24 mouse cellular contexts compared by ENCODE assay signal in the genomic region with DNA sequence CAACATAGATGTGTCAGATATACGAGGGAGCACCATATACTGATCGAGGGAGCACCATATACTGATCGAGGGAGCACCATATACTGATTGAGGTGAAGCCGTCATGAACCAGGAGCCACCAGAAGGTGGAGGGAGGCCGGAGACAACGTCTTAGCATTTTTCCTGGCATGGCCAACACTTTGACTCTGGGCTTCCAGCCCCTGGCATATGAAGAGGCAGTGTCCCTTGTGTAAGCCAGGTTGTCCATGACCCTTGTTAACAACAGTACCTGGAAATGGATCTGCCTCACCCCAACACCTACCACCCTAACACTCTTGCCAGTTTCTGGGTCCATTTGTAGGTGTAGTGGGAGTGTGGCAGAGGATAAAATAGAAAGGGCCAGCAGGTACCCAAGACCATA. TPM values are rescaled to one million over a fixed set of nuclear protein-coding genes. Genes with fewer than 3 reads are reported as not detected.
A peak's percentile ranks its signal among the peaks of the same experiment; 100 is the strongest.
DNase-seq lines count a peak whose midpoint lies in the region; ATAC-seq lines count a peak whose summit lies in the region.
"Had no signal": no experiment of that assay in that cellular context is flagged by ENCODE, and none has a peak within 500 bp of the region (broad histone marks: within the 10 kb centered on the region; RNA-seq: fewer than 3 reads in every experiment).

No protein-coding gene starts in this region.

- H3K4me2 ChIP-seq in forebrain, embryonic 11.5 days (ENCODE audit: low read depth, low read length, severe bottlenecking) = no peak overlapping the region
- H3K4me2 ChIP-seq in forebrain, embryonic 12.5 days = no peak overlapping the region
- H3K4me2 ChIP-seq: embryonic facial prominence, embryonic 12.5 days; forebrain, embryonic 13.5 days; forebrain, embryonic 15.5 days had no signal

- H3K4me1 ChIP-seq in forebrain, embryonic 11.5 days (replicated peaks; ENCODE audit: control insufficient read depth, insufficient read depth, low read length) = no peaks in the 10 kb centered on the region
- H3K4me1 ChIP-seq in forebrain, embryonic 12.5 days = no peaks in the 10 kb centered on the region
- no peaks in the 10 kb centered on the region for H3K4me1 ChIP-seq in heart, embryonic 10.5 days
- H3K4me1 ChIP-seq: embryonic facial prominence, embryonic 10.5 days; embryonic facial prominence, embryonic 12.5 days; forebrain, embryonic 13.5 days; forebrain, embryonic 15.5 days had no signal

- H3K4me3 ChIP-seq in forebrain, embryonic 11.5 days (ENCODE audit: low read depth, low read length) = no peak overlapping the region
- no peak overlapping the region for H3K4me3 ChIP-seq in forebrain, embryonic 12.5 days (replicated peaks)
- H3K4me3 ChIP-seq in heart, embryonic 10.5 days = no peak overlapping the region
- H3K4me3 ChIP-seq: embryonic facial prominence, embryonic 10.5 days; embryonic facial prominence, embryonic 12.5 days; forebrain, embryonic 13.5 days; forebrain, embryonic 15.5 days had no signal

- ATAC-seq in forebrain, embryonic 11.5 days (replicated peaks; ENCODE audit: low FRiP score) = no peak
- ATAC-seq in forebrain, embryonic 12.5 days (ENCODE audit: low FRiP score) = no peak
- ATAC-seq: activated CD4-positive, CD25-positive, alpha-beta regulatory T cell, adult 4 months; CD4-positive, CD25-positive, alpha-beta regulatory T cell, adult 4 months; forebrain, postnatal 0 days; Patski had no signal

- 79% methylated on average over 6 of the region's 6 CpGs for WGBS in forebrain, embryonic 11.5 days
- 78% methylated on average over 6 of the region's 6 CpGs for WGBS in forebrain, embryonic 12.5 days
- WGBS in heart, embryonic 10.5 days = 73% methylated on average over 6 of the region's 6 CpGs

- no peaks in the 10 kb centered on the region for H3K36me3 ChIP-seq in forebrain, embryonic 11.5 days (ENCODE audit: control insufficient read depth, insufficient read depth, low read length)
- no peaks in the 10 kb centered on the region for H3K36me3 ChIP-seq in forebrain, embryonic 12.5 days (replicated peaks)
- no peaks in the 10 kb centered on the region for H3K36me3 ChIP-seq in heart, embryonic 10.5 days
- H3K36me3 ChIP-seq: embryonic facial prominence, embryonic 10.5 days; embryonic facial prominence, embryonic 12.5 days; forebrain, embryonic 15.5 days; G1E had no signal

- peak; percentile 39 for DNase-seq in forebrain, embryonic 11.5 days (ENCODE audit: low spot score)
- DNase-seq in heart, embryonic 10.5 days (ENCODE audit: low spot score) = peak; percentile 62
- no peak for DNase-seq in heart, postnatal 10 days
- no peak for DNase-seq in lung, postnatal 25 days (ENCODE audit: low spot score)
- DNase-seq: adrenal gland, adult 8-10 months; adrenal gland, postnatal 14 days; adrenal gland, postnatal 36 days; B cell, adult 2 months; cerebellum, adult 11-12 months; cerebellum, adult 2 months; cerebellum, adult 9-10 months; cerebellum, postnatal 10 days; cerebellum, postnatal 25 days; forebrain, postnatal 0 days had no signal

- H3K9me3 ChIP-seq in forebrain, embryonic 11.5 days (ENCODE audit: control insufficient read depth, low read length) = no peaks in the 10 kb centered on the region
- no peaks in the 10 kb centered on the region for H3K9me3 ChIP-seq in forebrain, embryonic 12.5 days
- H3K9me3 ChIP-seq in heart, embryonic 10.5 days = no peaks in the 10 kb centered on the region
- H3K9me3 ChIP-seq: embryonic facial prominence, embryonic 10.5 days; embryonic facial prominence, embryonic 12.5 days; forebrain, embryonic 13.5 days; forebrain, embryonic 15.5 days; G1E had no signal

- H3K9ac ChIP-seq in forebrain, embryonic 11.5 days (ENCODE audit: low read length) = no peak overlapping the region
- H3K9ac ChIP-seq in forebrain, embryonic 12.5 days = no peak overlapping the region
- H3K9ac ChIP-seq: embryonic facial prominence, embryonic 12.5 days; forebrain, embryonic 13.5 days; forebrain, embryonic 15.5 days; forebrain, postnatal 0 days had no signal

- intact Hi-C loops in heart, postnatal 10 days (cut with DNase I) = loop anchor here (1.0 to 5.0 kb wide), 4 partner anchors 100 to 358 kb away; partner anchors contain the start of gene Paxip1

- no peaks in the 10 kb centered on the region for H3K27me3 ChIP-seq in forebrain, embryonic 11.5 days (ENCODE audit: control insufficient read depth, insufficient read depth, low read length)
- peaks cover 5% of the 10 kb centered on the region; the same call in 1 of the 2 replicates for H3K27me3 ChIP-seq in forebrain, embryonic 12.5 days
- H3K27me3 ChIP-seq in heart, embryonic 10.5 days (ENCODE audit: insufficient read depth, poor library complexity, severe bottlenecking) = 0 out of 2 replicates have a peak, but pooled peaks cover 10% of the 10 kb centered on the region
- H3K27me3 ChIP-seq: CH12.LX; embryonic facial prominence, embryonic 12.5 days; forebrain, embryonic 15.5 days had no signal

- no peak overlapping the region for H3K27ac ChIP-seq in forebrain, embryonic 11.5 days (ENCODE audit: low read depth, low read length)
- H3K27ac ChIP-seq in forebrain, embryonic 12.5 days = no peak overlapping the region
- H3K27ac ChIP-seq in heart, embryonic 10.5 days = no peak overlapping the region
- H3K27ac ChIP-seq: embryonic facial prominence, embryonic 10.5 days; embryonic facial prominence, embryonic 12.5 days; forebrain, embryonic 13.5 days; forebrain, embryonic 15.5 days had no signal

RNA-seq across cellular contexts. Expression of gene Insig1, which starts 23.7 kb away (rescaled TPM):
- polyA plus RNA-seq in forebrain, embryonic 11.5 days (2014; fragmentation: Nextera tagmentation; extraction: Ambion mirVana) = 102 and 103 TPM in 2 replicates
- polyA plus RNA-seq in forebrain, embryonic 12.5 days (2016; fragmentation: Nextera tagmentation; extraction: Ambion mirVana) = 103 and 109 TPM in 2 replicates
- 38.7 and 39.6 TPM in 2 replicates for polyA plus RNA-seq in heart, embryonic 10.5 days (2016; fragmentation: Nextera tagmentation; extraction: Ambion mirVana)
- 10 to 100 TPM; 20.5 to 23.2 TPM for total RNA-seq in heart, postnatal 10 days (2021)

Comparison
In these comparisons a context has a peak if more than half of its experiments do, and no peak if none do; other contexts are left out.
1. DNase-seq: peak in forebrain, embryonic 11.5 days (single experiment) and heart, embryonic 10.5 days (single experiment); none in heart, postnatal 10 days (0 of 2) and lung, postnatal 25 days (single experiment).